Comparison of ENCODE assay signal across 20 mouse cellular contexts in genomic region chr14:111226926-111227325, GRCm38 (mm10).
A peak's percentile ranks its signal among the peaks of the same experiment; 100 is the strongest.
DNase-seq lines count a peak whose midpoint lies in the region; ATAC-seq and TF ChIP-seq lines count a peak whose summit lies in the region.
"Had no signal": no experiment of that assay in that cellular context is flagged by ENCODE, and none has a peak within 500 bp of the region (broad histone marks: within the 10 kb centered on the region; RNA-seq: fewer than 3 reads in every experiment).

No protein-coding gene starts in this region.

- TF ChIP-seq CTCF in midbrain, postnatal 0 days (IDR thresholded peaks at IDR 0.05) = no peak

- no peak overlapping the region for H3K4me2 ChIP-seq in midbrain, postnatal 0 days (ENCODE audit: low read depth, low read length, poor library complexity, severe bottlenecking)
- H3K4me2 ChIP-seq: forebrain, embryonic 15.5 days; heart, embryonic 11.5 days; limb, embryonic 15.5 days; midbrain, embryonic 15.5 days had no signal

- no peaks in the 10 kb centered on the region for H3K9me3 ChIP-seq in midbrain, postnatal 0 days (ENCODE audit: low read length)
- no peaks in the 10 kb centered on the region for H3K9me3 ChIP-seq in midbrain, embryonic 10.5 days (replicated peaks)
- H3K9me3 ChIP-seq: forebrain, embryonic 15.5 days; limb, embryonic 15.5 days; midbrain, embryonic 15.5 days had no signal

- peak; percentile 5 for DNase-seq in cerebellum, adult 11 months
- no peak for DNase-seq in cerebellum, adult 11-12 months
- peak; percentile 65 for DNase-seq in midbrain, postnatal 0 days (ENCODE audit: low spot score)
- no peak for DNase-seq in midbrain, embryonic 10.5 days (ENCODE audit: low spot score)
- peak; percentile 92 to 94 for DNase-seq in cerebellum, postnatal 14 days
- no peak for DNase-seq in embryo, embryonic 10 days (ENCODE audit: low spot score)
- DNase-seq in liver = no peak
- DNase-seq: kidney, adult 18-20 months; kidney, postnatal 4 days; layer of hippocampus, adult 9-11 months; lung, postnatal 4 days; thymus, adult 18-20 months; thymus, postnatal 36 days had no signal

- H3K4me3 ChIP-seq in midbrain, postnatal 0 days (ENCODE audit: low read depth, low read length) = no peak overlapping the region
- no peak overlapping the region for H3K4me3 ChIP-seq in midbrain, embryonic 10.5 days
- H3K4me3 ChIP-seq: forebrain, embryonic 15.5 days; limb, embryonic 15.5 days; midbrain, embryonic 15.5 days; myocyte had no signal

- no peak for ATAC-seq in midbrain, postnatal 0 days (ENCODE audit: low FRiP score)
- ATAC-seq: CD4-positive, CD25-positive, alpha-beta regulatory T cell, adult 4 months; forebrain, embryonic 15.5 days; inflammation-experienced regulatory T-cells, adult 6 months; midbrain, embryonic 15.5 days had no signal

- no peaks in the 10 kb centered on the region for H3K27me3 ChIP-seq in midbrain, postnatal 0 days (ENCODE audit: insufficient read depth, low read length)
- no peaks in the 10 kb centered on the region for H3K27me3 ChIP-seq in midbrain, embryonic 10.5 days (ENCODE audit: low read depth, poor library complexity, severe bottlenecking)
- H3K27me3 ChIP-seq: forebrain, embryonic 15.5 days; limb, embryonic 15.5 days; midbrain, embryonic 15.5 days had no signal

- no peak overlapping the region for H3K9ac ChIP-seq in midbrain, postnatal 0 days (replicated peaks; ENCODE audit: low read length, poor library complexity, severe bottlenecking)
- H3K9ac ChIP-seq: forebrain, embryonic 15.5 days; limb, embryonic 15.5 days; midbrain, embryonic 15.5 days had no signal

- 67% methylated on average over 6 of the region's 6 CpGs for WGBS in midbrain, postnatal 0 days
- 90% methylated on average over 6 of the region's 6 CpGs for WGBS in midbrain, embryonic 10.5 days

- no peaks in the 10 kb centered on the region for H3K36me3 ChIP-seq in midbrain, postnatal 0 days (ENCODE audit: insufficient read depth, low read length)
- no peaks in the 10 kb centered on the region for H3K36me3 ChIP-seq in midbrain, embryonic 10.5 days
- H3K36me3 ChIP-seq: forebrain, embryonic 15.5 days; limb, embryonic 15.5 days; midbrain, embryonic 15.5 days had no signal

- H3K27ac ChIP-seq in midbrain, postnatal 0 days (ENCODE audit: low read depth, low read length) = no peak overlapping the region
- H3K27ac ChIP-seq in midbrain, embryonic 10.5 days (replicated peaks) = no peak overlapping the region
- H3K27ac ChIP-seq: forebrain, embryonic 15.5 days; limb, embryonic 15.5 days; midbrain, embryonic 15.5 days had no signal

- H3K4me1 ChIP-seq in midbrain, postnatal 0 days (ENCODE audit: insufficient read depth, low read length) = no peaks in the 10 kb centered on the region
- H3K4me1 ChIP-seq in midbrain, embryonic 10.5 days = no peaks in the 10 kb centered on the region
- H3K4me1 ChIP-seq: forebrain, embryonic 15.5 days; limb, embryonic 15.5 days; midbrain, embryonic 15.5 days had no signal

Comparison
In these comparisons a context has a peak if more than half of its experiments do, and no peak if none do; other contexts are left out.
1. DNase-seq: peak in cerebellum, adult 11 months (single experiment), midbrain, postnatal 0 days (single experiment) and cerebellum, postnatal 14 days (2 of 2); none in cerebellum, adult 11-12 months (single experiment), midbrain, embryonic 10.5 days (single experiment), embryo, embryonic 10 days (single experiment) and liver (single experiment).